Mouse (Mus musculus) testis, adult 2 months (tissue): Measurements from ENCODE around the gene Mgat3. TPM values are rescaled to one million over a fixed set of nuclear protein-coding genes. Genes with fewer than 3 reads are reported as not detected.

Source experiments
- H3K27ac ChIP-seq: fragments of 200-500 bp; 2 replicates; pipeline ENCODE4 v1.5.1; 2012; ENCODE audit warnings: low read depth, low read length; ENCODE audit not compliant: control insufficient read depth, insufficient read depth
- H3K27me3 ChIP-seq: fragments of 200-500 bp; 2 replicates; pipeline ENCODE4 v1.6.1; 2012; ENCODE audit warnings: mild to moderate bottlenecking, low read length, moderate library complexity; ENCODE audit not compliant: control insufficient read depth, insufficient read depth
- H3K36me3 ChIP-seq: fragments of 200-500 bp; 2 replicates; pipeline ENCODE4 v1.6.1; 2012; ENCODE audit warnings: mild to moderate bottlenecking, low read length; ENCODE audit not compliant: control insufficient read depth, insufficient read depth
- H3K4me1 ChIP-seq: fragments of 200-500 bp; 2 replicates; pipeline ENCODE4 v1.6.1; 2012; ENCODE audit warnings: low read length; ENCODE audit not compliant: control insufficient read depth, insufficient read depth
- H3K4me3 ChIP-seq: fragments of 200-500 bp; 2 replicates; pipeline ENCODE4 v1.5.1; 2012; ENCODE audit warnings: low read depth, mild to moderate bottlenecking, low read length, moderate library complexity, mixed read lengths; ENCODE audit not compliant: control insufficient read depth
- CTCF ChIP-seq: fragments of 200-500 bp; IDR thresholded peaks from 2 replicates; pipeline ENCODE4 v1.5.1; 2012; ENCODE audit warnings: low read depth, mild to moderate bottlenecking, inconsistent platforms, low read length, moderate library complexity; ENCODE audit not compliant: control insufficient read depth, insufficient read depth, insufficient replicate concordance
- POLR2A ChIP-seq: fragments of 200-500 bp; IDR thresholded peaks from 2 replicates; pipeline ENCODE4 v1.6.1; 2012; ENCODE audit warnings: low read depth, mild to moderate bottlenecking, inconsistent platforms, low read length, moderate library complexity; ENCODE audit not compliant: control insufficient read depth
- polyA plus RNA-seq: library from polyadenylated mRNA; depleted of rRNA; stranded (reverse); fragments of >200 nt; gene quantifications from 2 replicates; pipeline ENCODE4 v1.2.3, GENCODE M21; 2012

Mgat3 gene
- polyA plus RNA-seq, 1 experiment, result 0.38 TPM

DNA sequence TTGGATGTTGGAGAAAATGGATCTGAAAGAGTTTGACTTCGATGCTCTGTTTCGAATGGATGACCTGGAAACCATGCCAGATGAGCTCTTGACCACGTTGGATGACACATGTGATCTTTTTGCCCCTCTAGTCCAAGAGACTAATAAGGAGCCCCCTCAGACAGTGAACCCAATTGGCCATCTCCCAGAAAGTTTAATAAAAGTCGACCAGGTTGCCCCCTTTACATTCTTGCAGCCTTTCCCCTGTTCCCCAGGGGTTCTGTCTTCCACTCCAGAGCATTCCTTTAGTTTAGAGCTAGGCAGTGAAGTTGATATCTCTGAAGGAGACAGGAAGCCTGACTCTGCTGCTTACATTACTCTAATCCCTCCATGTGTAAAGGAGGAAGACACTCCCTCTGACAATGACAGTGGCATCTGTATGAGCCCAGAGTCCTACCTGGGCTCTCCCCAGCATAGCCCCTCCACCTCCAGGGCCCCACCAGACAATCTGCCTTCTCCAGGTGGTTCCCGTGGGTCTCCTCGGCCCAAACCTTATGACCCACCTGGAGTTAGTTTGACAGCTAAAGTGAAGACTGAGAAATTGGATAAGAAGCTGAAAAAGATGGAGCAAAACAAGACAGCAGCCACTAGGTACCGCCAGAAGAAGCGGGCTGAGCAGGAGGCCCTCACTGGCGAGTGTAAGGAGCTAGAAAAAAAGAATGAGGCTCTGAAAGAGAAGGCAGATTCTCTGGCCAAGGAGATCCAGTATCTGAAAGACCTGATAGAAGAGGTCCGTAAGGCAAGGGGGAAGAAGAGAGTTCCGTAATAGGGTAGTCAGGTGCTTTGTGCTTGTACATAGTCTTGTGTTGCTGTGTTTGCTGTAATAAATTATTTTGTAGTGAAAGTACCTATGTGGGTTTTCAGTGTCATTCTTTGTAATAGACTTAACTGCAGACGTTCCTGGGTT, 83.4 kb downstream of the Mgat3 start:
- Histone ChIP-seq H3K27ac (no peak overlapping the region), H3K36me3 (no peaks in the 10 kb centered on the region; the same call in none of the 2 replicates), H3K27me3 (no peaks in the 10 kb centered on the region), H3K4me1 (peaks cover 8% of the 10 kb centered on the region), H3K4me3 (peak overlapping the region; percentile 87)
- no peak for TF ChIP-seq CTCF
- TF ChIP-seq POLR2A, result no peak

GRCm38 (mm10) chr15:80257602-80258239, 84.2 kb downstream of the Mgat3 start:
- no peaks in the 10 kb centered on the region; the same call in none of the 2 replicates for H3K36me3 ChIP-seq
- H3K4me1 ChIP-seq, result peaks cover 8% of the 10 kb centered on the region
- TF ChIP-seq CTCF, result no peak
- no peak for TF ChIP-seq POLR2A
- no peak overlapping the region for H3K4me3 ChIP-seq
- H3K27me3 ChIP-seq, result no peaks in the 10 kb centered on the region
- H3K27ac ChIP-seq, result no peak overlapping the region

DNA sequence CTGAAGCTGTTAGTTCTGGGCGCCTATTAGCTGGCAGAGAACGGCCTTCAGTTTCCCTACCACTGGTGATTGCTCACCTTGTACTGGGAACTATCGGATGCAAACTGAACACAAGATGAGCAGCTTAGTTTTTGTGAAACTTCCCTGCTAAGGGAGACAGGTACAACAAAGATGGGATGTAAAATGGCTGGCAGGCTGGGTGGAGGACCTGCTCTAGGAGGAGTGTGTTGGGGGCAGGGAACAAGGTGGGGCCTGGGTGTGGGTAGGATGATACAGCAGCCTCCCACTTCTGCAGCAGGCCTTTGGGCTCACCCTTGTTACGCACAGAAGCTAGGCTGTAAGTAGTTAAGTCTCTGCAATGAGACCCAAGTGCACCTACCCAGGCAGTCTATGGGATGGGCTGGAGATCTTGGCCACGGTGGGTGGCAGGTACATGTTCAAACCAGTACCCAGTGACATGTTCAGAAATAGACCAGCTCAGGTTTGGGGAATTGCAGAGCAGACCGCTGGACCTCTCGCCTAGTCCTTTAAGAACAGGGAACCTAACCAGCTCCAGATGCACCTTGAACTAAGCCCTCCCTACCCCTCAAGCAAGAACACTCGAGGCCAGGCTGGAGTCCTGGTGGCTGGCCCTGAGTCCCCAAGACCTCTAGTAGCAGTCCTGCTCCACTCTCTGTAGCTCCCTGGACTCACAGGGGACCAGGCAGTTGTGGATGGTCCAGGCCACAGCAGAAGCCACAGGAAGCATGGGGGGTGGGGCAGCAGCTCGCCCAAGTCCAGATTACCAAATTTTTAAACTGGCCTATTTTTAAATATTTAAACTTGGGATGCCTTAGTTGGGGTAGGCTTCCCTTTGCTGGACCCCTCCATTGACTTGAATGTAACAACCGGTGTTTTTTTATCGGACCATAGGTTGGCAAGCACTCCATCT, 85.0 kb downstream of the Mgat3 start:
- Histone ChIP-seq H3K4me3 (no peak overlapping the region), H3K36me3 (no peaks in the 10 kb centered on the region; the same call in none of the 2 replicates), H3K27me3 (no peaks in the 10 kb centered on the region), H3K27ac (no peak overlapping the region), H3K4me1 (peaks cover 9% of the 10 kb centered on the region)
- TF ChIP-seq CTCF (no peak), POLR2A (no peak)

DNA sequence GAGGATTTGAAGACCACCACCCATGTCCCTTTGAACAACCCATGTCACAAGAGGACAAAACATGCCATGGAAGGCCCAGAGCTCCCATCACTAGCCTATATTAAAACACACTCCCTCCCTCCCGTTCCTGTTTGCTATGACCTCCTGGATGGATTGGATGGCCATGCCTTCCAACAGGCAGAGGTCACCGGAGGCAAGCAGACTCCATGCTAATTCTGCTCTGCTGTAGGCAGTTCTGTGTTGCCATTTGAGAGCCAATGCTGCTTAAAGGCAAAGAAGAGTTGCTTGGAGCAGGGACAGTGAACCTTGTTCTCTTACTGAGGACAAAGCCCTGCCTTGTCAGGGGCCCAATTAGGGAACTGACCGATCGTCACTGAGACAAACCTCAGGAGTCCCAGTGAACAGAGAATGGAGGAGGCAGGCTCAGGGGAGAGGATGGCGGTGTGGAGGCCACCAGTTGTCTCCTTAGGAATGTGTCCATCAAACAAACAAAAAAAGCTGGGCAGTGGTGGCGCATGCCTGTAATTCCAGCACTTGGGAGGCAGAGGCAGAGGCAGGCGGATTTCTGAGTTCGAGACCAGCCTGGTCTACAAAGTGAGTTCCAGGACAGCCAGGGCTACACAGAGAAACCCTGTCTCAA, 86.0 kb downstream of the Mgat3 start:
- Histone ChIP-seq H3K4me3 (no peak overlapping the region), H3K27me3 (no peaks in the 10 kb centered on the region), H3K36me3 (no peaks in the 10 kb centered on the region; the same call in none of the 2 replicates), H3K4me1 (peaks cover 8% of the 10 kb centered on the region), H3K27ac (no peak overlapping the region)
- TF ChIP-seq POLR2A, result no peak
- TF ChIP-seq CTCF, result no peak

GRCm38 (mm10) chr15:80260677-80261076, 87.2 kb downstream of the Mgat3 start:
- H3K36me3 ChIP-seq, result no peaks in the 10 kb centered on the region; the same call in none of the 2 replicates

GRCm38 (mm10) chr15:80261100-80261499, 87.6 kb downstream of the Mgat3 start:
- TF ChIP-seq CTCF, result no peak
- H3K27me3 ChIP-seq, result no peaks in the 10 kb centered on the region
- no peak overlapping the region for H3K27ac ChIP-seq
- peaks cover 8% of the 10 kb centered on the region for H3K4me1 ChIP-seq
- no peak overlapping the region for H3K4me3 ChIP-seq
- H3K36me3 ChIP-seq, result no peaks in the 10 kb centered on the region; the same call in none of the 2 replicates

More at GRCm38 (mm10) chr15:80260677-80261076, 87.2 kb downstream of the Mgat3 start:
- Histone ChIP-seq H3K4me1 (peaks cover 8% of the 10 kb centered on the region), H3K27ac (no peak overlapping the region), H3K4me3 (no peak overlapping the region), H3K27me3 (no peaks in the 10 kb centered on the region)
- TF ChIP-seq POLR2A, result no peak
- TF ChIP-seq CTCF, result peak; percentile 96
